ENCODE assay signal across 15 mouse cellular contexts in genomic region chr6:34623290-34623689, GRCm38 (mm10). TPM values are rescaled to one million over a fixed set of nuclear protein-coding genes. Genes with fewer than 3 reads are reported as not detected.
DNase-seq lines count a peak whose midpoint lies in the region; ATAC-seq and TF ChIP-seq lines count a peak whose summit lies in the region.
"Had no signal": no experiment of that assay in that cellular context is flagged by ENCODE, and none has a peak within 500 bp of the region (broad histone marks: within the 10 kb centered on the region; RNA-seq: fewer than 3 reads in every experiment).

No protein-coding gene starts in this region.

- TF ChIP-seq POLR2A in limb, embryonic 14.5 days (IDR thresholded peaks at IDR 0.05; ENCODE audit: borderline replicate concordance, extremely low read depth, insufficient read depth, insufficient read length), result no peak

- 42% methylated on average over 7 of the region's 7 CpGs for WGBS in heart, embryonic 14.5 days
- 84% methylated on average over 7 of the region's 7 CpGs for WGBS in limb, embryonic 11.5 days
- 87% methylated on average over 7 of the region's 7 CpGs for WGBS in limb, embryonic 10.5 days
- WGBS in embryonic facial prominence, embryonic 12.5 days, result 55% methylated on average over 7 of the region's 7 CpGs
- 71% methylated on average over 7 of the region's 7 CpGs for WGBS in limb, embryonic 14.5 days

- DNase-seq in heart, postnatal 25 days (ENCODE audit: low spot score), result no peak
- peak; percentile 16 for DNase-seq in limb, embryonic 11.5 days (ENCODE audit: low spot score)
- no peak for DNase-seq in limb, embryonic 10.5 days (ENCODE audit: low spot score)
- no peak for DNase-seq in limb, embryonic 14.5 days (ENCODE audit: low spot score)
- DNase-seq in right cerebral cortex, adult 18-20 months, result no peak
- DNase-seq: cerebellum, postnatal 25 days; forebrain, postnatal 0 days; gastrocnemius, postnatal 36 days; liver; thymus, adult 2 months had no signal

- H3K27ac ChIP-seq in heart, embryonic 14.5 days (replicated peaks in 1 of 2; ENCODE audit: control insufficient read depth in 1 of 2, insufficient read depth in 1 of 2, low read depth in 2 of 2, low read length in 2 of 2), result peak overlapping the region; percentile 45 to 76
- H3K27ac ChIP-seq in limb, embryonic 11.5 days (replicated peaks; ENCODE audit: low read depth, low read length), result no peak overlapping the region
- no peak overlapping the region for H3K27ac ChIP-seq in limb, embryonic 10.5 days
- H3K27ac ChIP-seq in embryonic facial prominence, embryonic 12.5 days, result peak overlapping the region; percentile 76; the same call in 1 of the 2 replicates
- 0 out of 2 replicates have a peak overlapping the region, but pooled peaks have one; percentile 26 for H3K27ac ChIP-seq in limb, embryonic 14.5 days (replicated peaks; ENCODE audit: low read depth, low read length)

- no peaks in the 10 kb centered on the region for H3K27me3 ChIP-seq in heart, embryonic 14.5 days (ENCODE audit: control insufficient read depth, insufficient read depth, low read length)
- no peaks in the 10 kb centered on the region for H3K27me3 ChIP-seq in limb, embryonic 11.5 days (ENCODE audit: control insufficient read depth, insufficient read depth, low read length)
- no peaks in the 10 kb centered on the region for H3K27me3 ChIP-seq in limb, embryonic 10.5 days (ENCODE audit: low read depth, poor library complexity, severe bottlenecking)
- H3K27me3 ChIP-seq in embryonic facial prominence, embryonic 12.5 days, result no peaks in the 10 kb centered on the region
- no peaks in the 10 kb centered on the region for H3K27me3 ChIP-seq in limb, embryonic 14.5 days (ENCODE audit: control insufficient read depth, insufficient read depth, low read length)

- no peak overlapping the region for H3K9ac ChIP-seq in heart, embryonic 14.5 days (ENCODE audit: low read length)
- H3K9ac ChIP-seq in limb, embryonic 11.5 days (ENCODE audit: low read length), result no peak overlapping the region
- no peak overlapping the region for H3K9ac ChIP-seq in embryonic facial prominence, embryonic 12.5 days
- H3K9ac ChIP-seq in limb, embryonic 14.5 days (ENCODE audit: low read depth, low read length, severe bottlenecking), result no peak overlapping the region
- H3K9ac ChIP-seq: forebrain, postnatal 0 days had no signal

- 0 out of 2 replicates have a peak overlapping the region, but pooled peaks have one; percentile 0 for H3K4me2 ChIP-seq in heart, embryonic 14.5 days (ENCODE audit: low read length)
- H3K4me2 ChIP-seq in limb, embryonic 11.5 days (ENCODE audit: low read depth, severe bottlenecking), result no peak overlapping the region
- H3K4me2 ChIP-seq in embryonic facial prominence, embryonic 12.5 days (replicated peaks), result no peak overlapping the region
- no peak overlapping the region for H3K4me2 ChIP-seq in limb, embryonic 14.5 days (replicated peaks; ENCODE audit: low read depth, low read length, severe bottlenecking)
- H3K4me2 ChIP-seq: midbrain, embryonic 11.5 days had no signal

- no peaks in the 10 kb centered on the region for H3K9me3 ChIP-seq in heart, embryonic 14.5 days (ENCODE audit: control insufficient read depth, low read length)
- no peaks in the 10 kb centered on the region for H3K9me3 ChIP-seq in limb, embryonic 11.5 days (ENCODE audit: control insufficient read depth, low read length)
- H3K9me3 ChIP-seq in limb, embryonic 10.5 days (replicated peaks), result no peaks in the 10 kb centered on the region
- H3K9me3 ChIP-seq in embryonic facial prominence, embryonic 12.5 days, result no peaks in the 10 kb centered on the region
- H3K9me3 ChIP-seq in limb, embryonic 14.5 days (ENCODE audit: control insufficient read depth, low read length), result no peaks in the 10 kb centered on the region

- no peak overlapping the region for H3K4me3 ChIP-seq in heart, embryonic 14.5 days (ENCODE audit: control insufficient read depth in 1 of 2, insufficient read depth in 1 of 2, low read depth in 1 of 2, low read length in 2 of 2)
- no peak overlapping the region for H3K4me3 ChIP-seq in limb, embryonic 11.5 days (ENCODE audit: low read depth, low read length)
- no peak overlapping the region for H3K4me3 ChIP-seq in limb, embryonic 10.5 days
- no peak overlapping the region for H3K4me3 ChIP-seq in embryonic facial prominence, embryonic 12.5 days
- no peak overlapping the region for H3K4me3 ChIP-seq in limb, embryonic 14.5 days (replicated peaks; ENCODE audit: low read length)

- H3K36me3 ChIP-seq in heart, embryonic 14.5 days (ENCODE audit: control insufficient read depth, insufficient read depth, low read length), result no peaks in the 10 kb centered on the region
- H3K36me3 ChIP-seq in limb, embryonic 11.5 days (ENCODE audit: control insufficient read depth, insufficient read depth, low read length), result no peaks in the 10 kb centered on the region
- H3K36me3 ChIP-seq in limb, embryonic 10.5 days, result no peaks in the 10 kb centered on the region
- H3K36me3 ChIP-seq in embryonic facial prominence, embryonic 12.5 days, result no peaks in the 10 kb centered on the region
- no peaks in the 10 kb centered on the region for H3K36me3 ChIP-seq in limb, embryonic 14.5 days (ENCODE audit: control insufficient read depth, insufficient read depth, low read length)

- ATAC-seq in heart, embryonic 14.5 days (ENCODE audit: insufficient number of reproducible peaks, insufficient read depth, low FRiP score, low read depth), result no peak
- no peak for ATAC-seq in limb, embryonic 11.5 days (ENCODE audit: insufficient number of reproducible peaks, low FRiP score, low TSS enrichment, low read depth)
- no peak for ATAC-seq in embryonic facial prominence, embryonic 12.5 days (ENCODE audit: insufficient number of reproducible peaks, insufficient read depth, low FRiP score, low TSS enrichment)
- no peak for ATAC-seq in limb, embryonic 14.5 days (ENCODE audit: low FRiP score, low read depth)
- ATAC-seq: forebrain, postnatal 0 days; hindbrain, embryonic 16.5 days had no signal

- intact Hi-C loops in heart, postnatal 25 days (cut with DNase I), result no loop called here

- H3K4me1 ChIP-seq in heart, embryonic 14.5 days (ENCODE audit: control insufficient read depth in 2 of 2, insufficient read depth in 2 of 2, low read length in 2 of 2), result peaks cover 8 to 24% of the 10 kb centered on the region in 2 experiments
- H3K4me1 ChIP-seq in limb, embryonic 11.5 days (ENCODE audit: control insufficient read depth, insufficient read depth, low read length), result no peaks in the 10 kb centered on the region
- peaks cover 6% of the 10 kb centered on the region; the same call in 1 of the 2 replicates for H3K4me1 ChIP-seq in limb, embryonic 10.5 days
- H3K4me1 ChIP-seq in embryonic facial prominence, embryonic 12.5 days, result peaks cover 13% of the 10 kb centered on the region
- peaks cover 7% of the 10 kb centered on the region for H3K4me1 ChIP-seq in limb, embryonic 14.5 days (ENCODE audit: control insufficient read depth, insufficient read depth, low read length)

RNA-seq across cellular contexts. Expression of gene Cald1, which starts 25.0 kb away (rescaled TPM):
- 122 and 123 TPM in 2 replicates for polyA plus RNA-seq in heart, embryonic 14.5 days (2014; fragmentation: Nextera tagmentation; extraction: Ambion mirVana)
- 10 to 100 TPM; 49.3 to 53.1 TPM for total RNA-seq in heart, postnatal 25 days (2021)
- polyA plus RNA-seq in limb, embryonic 11.5 days (2014; fragmentation: Nextera tagmentation; extraction: Ambion mirVana), result 155 and 167 TPM in 2 replicates
- polyA plus RNA-seq in limb, embryonic 10.5 days (2016; fragmentation: Nextera tagmentation; extraction: Ambion mirVana), result 89.4 and 131 TPM in 2 replicates
- 342 and 370 TPM in 2 replicates for polyA plus RNA-seq in embryonic facial prominence, embryonic 12.5 days (2016; fragmentation: Nextera tagmentation; extraction: Ambion mirVana)
- 104 and 127 TPM in 2 replicates for polyA plus RNA-seq in limb, embryonic 14.5 days (2012; rRNA removed)
- 231 and 262 TPM in 2 replicates for polyA plus RNA-seq in limb, embryonic 14.5 days (2014; fragmentation: Nextera tagmentation; extraction: Ambion mirVana)
- total RNA-seq: MEL had no signal

Comparison
In these comparisons a context has a peak if more than half of its experiments do, and no peak if none do; other contexts are left out.
1. H3K27ac ChIP-seq: peak in heart, embryonic 14.5 days (2 of 2), embryonic facial prominence, embryonic 12.5 days (single experiment) and limb, embryonic 14.5 days (single experiment); none in limb, embryonic 11.5 days (single experiment) and limb, embryonic 10.5 days (single experiment).